Mouse (Mus musculus) forebrain, embryonic 12.5 days (tissue): ENCODE results near the gene Mknk1. TPM values are rescaled to one million over a fixed set of nuclear protein-coding genes. Genes with fewer than 3 reads are reported as not detected.

Source experiments
- ATAC-seq: fragments of 200-750 bp; cut with Nextera tagmentation; 2 replicates; pipeline ENCODE4 v1.8.0; 2017; ENCODE audit warnings: moderate TSS enrichment; ENCODE audit not compliant: low FRiP score
- H3K27ac ChIP-seq: fragments of 300-500 bp; sonication (generic); 2 replicates; pipeline ENCODE4 v1.5.1; 2016; ENCODE audit warnings: mild to moderate bottlenecking
- H3K27me3 ChIP-seq: fragments of 300-500 bp; sonication (generic); 2 replicates; pipeline ENCODE4 v1.6.1; 2016; ENCODE audit warnings: mild to moderate bottlenecking
- H3K36me3 ChIP-seq: fragments of 300-500 bp; sonication (generic); replicated peaks from 2 replicates; pipeline ENCODE4 v1.6.1; 2016; ENCODE audit warnings: mild to moderate bottlenecking
- H3K4me1 ChIP-seq: fragments of 300-500 bp; sonication (generic); 2 replicates; pipeline ENCODE4 v1.6.1; 2016
- H3K4me2 ChIP-seq: fragments of 300-500 bp; sonication (generic); 2 replicates; pipeline ENCODE4 v1.6.1; 2016; ENCODE audit warnings: mild to moderate bottlenecking, moderate library complexity
- H3K4me3 ChIP-seq: fragments of 300-500 bp; sonication (generic); replicated peaks from 2 replicates; pipeline ENCODE4 v1.5.1; 2016; ENCODE audit warnings: mild to moderate bottlenecking
- H3K9ac ChIP-seq: fragments of 300-500 bp; sonication (generic); 2 replicates; pipeline ENCODE4 v1.6.1; 2016; ENCODE audit warnings: mild to moderate bottlenecking
- H3K9me3 ChIP-seq: fragments of 300-500 bp; sonication (generic); 2 replicates; pipeline ENCODE4 v1.6.1; 2016
- WGBS: fragments of 180-500 bp; shearing (Covaris S2); methylation state at CpG from one replicate; pipeline ENCODE4 v1.1.7; 2016; 5-methylcytosine and 5-hydroxymethylcytosine counted together
- polyA plus RNA-seq: library from polyadenylated mRNA; unstranded; fragments of >200 nt; fragmentation: Nextera tagmentation; extraction: Ambion mirVana; gene quantifications from 2 replicates; pipeline ENCODE4 v1.2.1, GENCODE M21; 2016

The Mknk1 gene
- polyA plus RNA-seq, 1 experiment from 2014 or later: 25.9 TPM

DNA sequence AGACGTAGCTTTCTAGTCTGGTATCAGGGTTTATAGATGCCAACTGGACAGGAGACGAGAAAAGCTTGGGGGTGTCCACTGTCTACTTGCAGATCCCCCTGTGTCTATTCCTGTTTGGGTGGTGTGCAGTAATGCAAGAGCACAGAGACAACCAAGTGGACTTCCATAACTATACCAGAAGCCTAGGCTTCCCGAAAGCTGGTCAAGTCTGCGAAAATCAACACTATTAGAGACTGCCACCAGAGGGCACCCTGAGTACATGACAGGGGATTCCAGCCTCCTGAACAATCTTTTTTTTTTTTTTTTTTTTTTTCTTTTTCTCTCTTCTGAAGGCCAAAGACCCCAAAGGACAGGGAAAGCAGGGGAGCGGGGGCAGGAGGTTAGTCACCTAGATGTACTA is 63.8 kb downstream of the Mknk1 start:
- Histone ChIP-seq H3K9ac (no peak overlapping the region), H3K27me3 (peaks cover 98% of the 10 kb centered on the region), H3K36me3 (no peaks in the 10 kb centered on the region), H3K27ac (no peak overlapping the region), H3K4me2 (no peak overlapping the region), H3K4me3 (no peak overlapping the region), H3K4me1 (peaks cover 30% of the 10 kb centered on the region), H3K9me3 (no peaks in the 10 kb centered on the region)
- ATAC-seq: no peak
- WGBS: 19% methylated on average over 5 of the region's 5 CpGs

- H3K9ac ChIP-seq: no peak overlapping the region
- peaks cover 96% of the 10 kb centered on the region for H3K27me3 ChIP-seq
- no peaks in the 10 kb centered on the region for H3K36me3 ChIP-seq
- no peaks in the 10 kb centered on the region for H3K9me3 ChIP-seq
- H3K4me2 ChIP-seq: no peak overlapping the region
- ATAC-seq: peak; percentile 45; the same call in 1 of the 2 replicates
- H3K4me3 ChIP-seq: no peak overlapping the region
- peaks cover 27% of the 10 kb centered on the region for H3K4me1 ChIP-seq
- H3K27ac ChIP-seq: no peak overlapping the region
- 1% methylated on average over 12 of the region's 12 CpGs for WGBS
Observed at GRCm38 (mm10) chr4:115904375-115904774, 65.4 kb downstream of the Mknk1 start.

DNA sequence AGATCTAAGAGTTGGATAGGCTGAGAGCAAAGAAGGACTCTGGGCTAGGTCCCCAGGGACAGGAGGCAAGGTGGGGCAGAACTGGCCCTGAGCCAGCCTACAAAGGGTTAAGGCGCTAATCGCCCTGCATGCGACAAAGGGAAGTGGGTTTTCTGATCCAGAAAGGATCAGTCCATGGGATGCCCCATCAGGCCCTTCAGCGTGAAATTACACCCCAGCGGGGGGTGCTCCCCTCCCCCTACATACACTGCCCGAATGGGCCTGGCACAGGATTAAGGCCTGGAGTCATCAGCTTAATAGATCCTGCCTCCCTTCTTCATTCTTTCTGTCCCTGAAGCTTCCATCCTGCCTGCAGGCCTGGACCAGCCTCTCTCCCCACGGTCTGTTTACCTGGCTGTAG is 66.7 kb downstream of the Mknk1 start:
- ATAC-seq: no peak

GRCm38 (mm10) chr4:115906791-115907190 is 67.8 kb downstream of the Mknk1 start:
- Histone ChIP-seq H3K4me3 (no peak overlapping the region), H3K27me3 (peaks cover 90% of the 10 kb centered on the region), H3K36me3 (no peaks in the 10 kb centered on the region), H3K27ac (no peak overlapping the region), H3K9ac (no peak overlapping the region), H3K4me1 (peaks cover 36% of the 10 kb centered on the region), H3K9me3 (no peaks in the 10 kb centered on the region), H3K4me2 (no peak overlapping the region)
- ATAC-seq: no peak
- 90% methylated on average over 3 of the region's 3 CpGs for WGBS

More for the DNA sequence above, 66.7 kb downstream of the Mknk1 start:
- H3K9ac ChIP-seq: no peak overlapping the region
- WGBS: 2% methylated on average over 7 of the region's 7 CpGs
- H3K4me2 ChIP-seq: no peak overlapping the region
- H3K9me3 ChIP-seq: no peaks in the 10 kb centered on the region
- no peak overlapping the region for H3K4me3 ChIP-seq
- H3K36me3 ChIP-seq: no peaks in the 10 kb centered on the region
- H3K27me3 ChIP-seq: peaks cover 92% of the 10 kb centered on the region
- H3K4me1 ChIP-seq: peaks cover 27% of the 10 kb centered on the region
- H3K27ac ChIP-seq: no peak overlapping the region

GRCm38 (mm10) chr4:115907994-115908393 is 69.0 kb downstream of the Mknk1 start:
- ATAC-seq: no peak
- H3K4me2 ChIP-seq: no peak overlapping the region
- H3K36me3 ChIP-seq: no peaks in the 10 kb centered on the region
- H3K27ac ChIP-seq: no peak overlapping the region
- WGBS: 63% methylated on average over 1 of the region's 1 CpGs
- no peak overlapping the region for H3K4me3 ChIP-seq
- no peak overlapping the region for H3K9ac ChIP-seq
- H3K4me1 ChIP-seq: peaks cover 41% of the 10 kb centered on the region
- H3K9me3 ChIP-seq: no peaks in the 10 kb centered on the region
- H3K27me3 ChIP-seq: peaks cover 83% of the 10 kb centered on the region

- Histone ChIP-seq H3K9me3 (no peaks in the 10 kb centered on the region), H3K9ac (no peak overlapping the region), H3K27me3 (peaks cover 81% of the 10 kb centered on the region), H3K4me3 (no peak overlapping the region), H3K36me3 (no peaks in the 10 kb centered on the region), H3K27ac (no peak overlapping the region), H3K4me1 (peaks cover 41% of the 10 kb centered on the region), H3K4me2 (no peak overlapping the region)
- ATAC-seq: peak; percentile 58; the same call in 1 of the 2 replicates
- WGBS: 3% methylated on average over 7 of the region's 7 CpGs
Observed at GRCm38 (mm10) chr4:115908641-115909040, 69.6 kb downstream of the Mknk1 start.

- H3K4me3 ChIP-seq: no peak overlapping the region
- no peaks in the 10 kb centered on the region for H3K9me3 ChIP-seq
- peaks cover 19% of the 10 kb centered on the region for H3K4me1 ChIP-seq
- H3K4me2 ChIP-seq: no peak overlapping the region
- H3K9ac ChIP-seq: no peak overlapping the region
- no peaks in the 10 kb centered on the region for H3K36me3 ChIP-seq
- ATAC-seq: no peak
- no peak overlapping the region for H3K27ac ChIP-seq
- peaks cover 69% of the 10 kb centered on the region for H3K27me3 ChIP-seq
- 3% methylated on average over 4 of the region's 4 CpGs for WGBS
Observed at GRCm38 (mm10) chr4:115911586-115911985, 72.6 kb downstream of the Mknk1 start.

- 76% methylated on average over 16 of the region's 16 CpGs for WGBS
- Histone ChIP-seq H3K4me3 (no peak overlapping the region), H3K9me3 (no peaks in the 10 kb centered on the region), H3K4me2 (no peak overlapping the region), H3K27ac (no peak overlapping the region), H3K9ac (no peak overlapping the region), H3K36me3 (no peaks in the 10 kb centered on the region), H3K4me1 (peaks cover 3% of the 10 kb centered on the region), H3K27me3 (peaks cover 96% of the 10 kb centered on the region)
- ATAC-seq: no peak
Observed at GRCm38 (mm10) chr4:115919911-115920310, 80.9 kb downstream of the Mknk1 start.

DNA sequence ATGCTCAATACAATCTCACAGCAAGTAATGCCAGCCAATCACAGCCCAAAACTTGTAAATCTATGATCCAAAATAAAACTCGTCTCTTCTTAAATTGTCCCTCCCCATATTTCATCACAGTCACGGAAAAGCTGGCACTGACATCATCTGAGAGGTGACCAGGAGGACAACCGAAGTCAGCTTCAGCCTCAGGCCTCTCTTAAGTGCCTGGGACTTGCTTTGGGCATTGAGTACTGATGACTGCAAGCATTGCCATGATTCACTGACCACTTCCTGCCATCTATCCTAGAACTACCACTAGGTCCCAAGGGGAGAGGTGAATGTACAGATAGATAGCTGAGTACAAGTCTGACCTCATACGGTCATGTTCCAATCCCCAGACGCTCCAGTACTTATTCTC is 83.7 kb downstream of the Mknk1 start:
- Histone ChIP-seq H3K9ac (no peak overlapping the region), H3K4me2 (no peak overlapping the region), H3K27me3 (peaks cover 92% of the 10 kb centered on the region), H3K36me3 (no peaks in the 10 kb centered on the region), H3K27ac (no peak overlapping the region), H3K4me1 (peaks cover 3% of the 10 kb centered on the region), H3K9me3 (no peaks in the 10 kb centered on the region), H3K4me3 (no peak overlapping the region)
- WGBS: 88% methylated on average over 5 of the region's 5 CpGs
- no peak for ATAC-seq

- no peak for ATAC-seq
- Histone ChIP-seq H3K9me3 (no peaks in the 10 kb centered on the region), H3K4me1 (no peaks in the 10 kb centered on the region), H3K4me2 (no peak overlapping the region), H3K27ac (no peak overlapping the region), H3K36me3 (no peaks in the 10 kb centered on the region), H3K9ac (no peak overlapping the region), H3K27me3 (peaks cover 92% of the 10 kb centered on the region), H3K4me3 (no peak overlapping the region)
- 74% methylated on average over 16 of the region's 16 CpGs for WGBS
Observed at GRCm38 (mm10) chr4:115923262-115923880, 84.4 kb downstream of the Mknk1 start.

GRCm38 (mm10) chr4:115927637-115928036 is 88.6 kb downstream of the Mknk1 start:
- Histone ChIP-seq H3K9me3 (no peaks in the 10 kb centered on the region), H3K4me1 (no peaks in the 10 kb centered on the region), H3K4me3 (no peak overlapping the region), H3K9ac (no peak overlapping the region), H3K4me2 (no peak overlapping the region), H3K27me3 (peaks cover 93% of the 10 kb centered on the region), H3K27ac (no peak overlapping the region), H3K36me3 (no peaks in the 10 kb centered on the region)
- ATAC-seq: no peak
- 68% methylated on average over 7 of the region's 7 CpGs for WGBS
